Mouse (Mus musculus): ENCODE measurements around the gene Tas2r119.
"Not testable (repeated sequence)": the region's sequence is repeated elsewhere in the genome, so short reads cannot be mapped to it uniquely, and the experiment has no call there.

Gene Tas2r119

GRCm38 (mm10) chr15:32176989-32177388, at the start of gene Tas2r119:
Tas2r119 (plus strand) TSS chr15:32177289.
- DNase-seq (ENCODE audit: low spot score), result no peak

- DNase-seq (ENCODE audit: low spot score), result no peak
Observed at GRCm38 (mm10) chr15:32132315-32132714, 44.8 kb upstream of the Tas2r119 start.

GRCm38 (mm10) chr15:32141657-32142056, 35.4 kb upstream of the Tas2r119 start:
- no peak for DNase-seq (ENCODE audit: low spot score)

DNA sequence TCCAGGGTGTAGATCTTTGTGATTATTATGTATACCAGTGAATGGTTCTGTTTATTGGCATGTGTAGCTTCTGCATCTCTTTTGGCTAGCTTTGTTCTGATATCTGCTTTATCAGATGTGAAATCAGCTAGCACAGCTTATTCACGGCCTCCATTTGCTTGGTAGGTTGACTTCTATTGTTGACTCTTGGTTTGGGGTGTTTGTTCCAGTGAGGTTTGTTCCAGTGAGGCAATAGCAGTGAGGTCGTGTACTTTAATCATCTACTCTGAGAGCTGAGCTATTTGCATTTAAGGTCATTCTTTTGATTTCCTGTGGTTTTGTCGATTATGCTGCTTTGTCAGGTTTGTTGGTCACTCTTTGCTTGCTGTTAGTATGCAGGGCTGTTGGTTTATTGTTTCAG, 32.8 kb upstream of the Tas2r119 start:
- DNase-seq (ENCODE audit: low spot score), result no peak

GRCm38 (mm10) chr15:32153404-32153803, 23.7 kb upstream of the Tas2r119 start:
- no peak for DNase-seq (ENCODE audit: low spot score)

DNA sequence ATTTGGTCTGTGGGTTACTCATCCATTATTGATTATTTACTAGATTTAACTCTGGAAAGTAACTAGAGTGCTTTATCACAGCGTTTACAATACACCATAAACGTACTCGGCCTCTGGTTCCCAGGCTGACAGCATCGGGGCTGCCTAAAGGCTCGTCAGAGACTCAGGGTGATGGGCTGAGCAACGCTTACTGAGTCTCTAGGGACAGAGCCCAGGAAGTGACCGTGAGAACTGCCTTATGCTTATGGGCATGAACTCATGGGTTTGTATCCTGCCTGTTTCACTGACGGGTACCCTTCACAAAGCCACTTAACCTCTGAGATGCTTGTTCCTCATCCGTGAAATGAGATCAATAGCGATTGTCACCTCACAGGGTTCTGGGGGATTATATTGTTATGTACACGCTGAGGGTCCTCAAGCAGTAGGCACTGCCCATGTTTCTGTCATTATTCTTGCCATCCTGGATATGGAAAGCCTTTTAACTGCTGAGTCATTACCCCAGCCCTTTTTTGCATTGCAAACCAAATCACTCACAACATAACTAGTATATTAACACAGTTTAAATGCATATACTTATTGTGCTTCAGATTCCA, 23.1 kb upstream of the Tas2r119 start:
- DNase-seq (ENCODE audit: low spot score), result no peak

DNA sequence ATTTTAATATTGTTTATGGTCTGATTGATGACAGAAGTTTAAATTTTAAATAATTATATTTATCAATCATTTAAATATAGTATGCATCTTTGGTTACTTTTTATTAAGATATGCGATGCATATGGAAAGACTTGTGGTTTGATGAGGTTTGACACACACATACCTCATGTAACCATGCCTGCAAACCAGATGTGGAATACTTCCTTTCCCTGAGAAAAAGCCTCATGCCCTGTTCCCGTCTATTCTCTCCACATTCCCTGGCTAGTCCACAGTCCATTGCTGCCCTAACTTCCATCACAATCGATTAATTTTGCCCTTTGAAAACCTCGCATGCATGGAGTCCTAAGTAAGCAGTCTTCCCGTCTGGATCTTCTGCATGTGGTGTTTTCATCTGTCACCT, 21.0 kb upstream of the Tas2r119 start:
- DNase-seq (ENCODE audit: low spot score), result no peak

DNA sequence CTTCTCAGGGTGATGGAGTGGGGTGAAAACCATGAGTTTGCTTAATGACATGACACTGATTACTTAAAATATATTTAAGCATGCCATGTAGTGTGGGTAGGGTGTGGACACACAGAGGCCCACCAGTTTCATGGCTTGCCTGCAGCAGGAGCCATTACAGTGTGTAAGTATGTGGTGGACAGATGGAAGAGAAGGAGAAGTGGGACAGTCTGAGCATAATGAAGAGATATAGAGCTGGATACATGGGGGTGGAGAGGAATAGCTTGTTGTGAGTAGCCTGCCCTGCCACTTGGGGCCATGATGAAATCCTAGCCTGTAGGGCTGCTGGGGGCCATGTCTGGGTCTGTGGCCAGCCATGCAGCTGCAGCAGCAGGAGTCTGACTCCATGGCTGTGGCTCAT, 16.8 kb upstream of the Tas2r119 start:
- DNase-seq (ENCODE audit: low spot score), result no peak

DNA sequence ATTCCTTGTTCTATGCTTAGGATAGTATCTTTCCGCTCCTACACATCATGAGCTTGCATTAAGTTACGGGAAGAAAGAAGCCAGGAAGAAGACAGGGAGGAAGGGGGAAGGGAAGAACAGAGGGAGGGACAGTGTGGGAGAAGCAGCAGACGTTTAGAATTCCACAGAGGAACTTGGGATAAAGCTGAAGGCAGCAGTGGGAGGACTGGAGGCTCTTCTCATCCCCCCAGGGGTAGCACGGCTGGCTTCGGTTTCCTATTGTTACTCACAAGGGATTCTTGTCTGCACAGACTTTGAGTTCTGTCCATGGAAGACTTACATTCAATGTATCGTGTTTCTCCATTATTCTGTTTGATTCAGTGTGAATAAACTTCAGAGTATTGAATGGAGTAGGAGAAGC, 5.3 kb upstream of the Tas2r119 start:
- no peak for DNase-seq (ENCODE audit: low spot score)

DNA sequence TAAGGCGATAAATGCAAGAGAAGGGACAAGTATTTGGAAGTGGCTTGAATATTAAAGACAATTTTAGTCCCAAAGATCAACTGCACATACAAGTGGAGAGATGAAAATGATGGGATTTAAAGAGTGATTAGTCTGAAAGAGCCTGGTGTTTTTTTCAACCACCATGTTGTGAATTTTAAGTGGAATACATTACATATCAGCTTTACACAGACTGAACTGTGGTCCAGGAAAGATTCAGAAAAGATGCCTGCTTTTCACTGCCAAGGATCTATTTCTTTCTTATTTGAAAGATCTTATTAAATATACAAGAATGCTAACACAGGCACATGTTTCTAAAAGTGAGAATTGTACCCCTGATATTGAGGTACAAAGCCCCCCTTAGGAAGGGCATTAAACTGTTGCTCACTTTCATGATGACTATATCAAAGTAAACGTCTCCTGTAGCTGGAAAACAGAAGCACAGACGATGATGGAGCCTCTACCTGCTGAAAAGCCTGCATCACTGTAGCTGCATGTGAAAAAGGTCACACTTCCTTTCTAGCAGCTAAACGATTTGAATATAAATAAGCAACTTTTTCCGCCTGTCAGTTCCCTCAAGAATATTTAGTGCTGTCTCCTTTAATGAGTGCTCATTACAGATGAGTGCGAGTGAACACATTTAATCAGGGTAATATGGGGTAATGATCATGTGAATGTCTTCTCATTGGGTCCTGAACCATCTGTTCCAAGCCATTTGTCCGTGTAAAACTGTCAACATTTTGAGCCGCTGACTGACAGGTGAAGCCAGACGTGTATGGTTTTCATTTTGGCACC, 4.7 kb upstream of the Tas2r119 start:
- DNase-seq (ENCODE audit: low spot score), result no peak

DNA sequence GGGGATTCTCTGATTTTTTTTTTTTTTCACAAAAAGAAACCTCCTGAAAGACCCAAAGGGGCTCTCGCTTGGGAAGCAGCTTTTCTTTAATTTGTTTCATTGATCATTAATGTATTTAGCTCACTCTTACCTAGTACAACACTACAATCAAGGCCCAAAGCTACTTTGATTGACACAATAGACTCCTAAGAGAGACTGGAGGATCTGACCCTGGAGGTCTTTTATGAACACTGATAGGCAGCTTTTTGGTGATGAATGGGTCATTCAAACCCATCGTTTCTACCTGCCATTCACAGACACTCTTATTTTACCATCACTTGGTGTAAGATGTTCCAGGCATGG, 4.1 kb upstream of the Tas2r119 start:
- no peak for DNase-seq (ENCODE audit: low spot score)

GRCm38 (mm10) chr15:32180010-32180725, 3.1 kb downstream of the Tas2r119 start:
- DNase-seq (ENCODE audit: low spot score), result no peak

DNA sequence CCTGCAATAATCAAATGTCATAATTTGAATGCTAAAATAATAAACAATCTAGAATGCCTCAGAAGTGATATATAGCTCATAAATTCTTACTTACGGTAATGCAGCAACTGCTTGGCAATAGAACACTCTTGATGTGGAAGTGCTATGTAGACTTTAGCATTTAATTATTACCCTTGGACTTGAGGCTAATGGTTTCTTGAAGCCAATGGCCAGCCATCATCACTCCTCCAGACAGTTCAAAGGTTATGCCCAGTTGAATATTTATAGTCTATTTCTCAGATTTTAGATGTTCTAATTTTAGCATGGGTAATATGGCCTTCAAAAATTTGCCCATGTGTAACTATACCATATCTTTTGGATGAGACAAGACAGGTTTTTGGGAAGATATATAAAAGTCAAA, 4.9 kb downstream of the Tas2r119 start:
- DNase-seq (ENCODE audit: low spot score), result no peak

GRCm38 (mm10) chr15:32184964-32185363, 7.9 kb downstream of the Tas2r119 start:
- DNase-seq (ENCODE audit: low spot score), result no peak

DNA sequence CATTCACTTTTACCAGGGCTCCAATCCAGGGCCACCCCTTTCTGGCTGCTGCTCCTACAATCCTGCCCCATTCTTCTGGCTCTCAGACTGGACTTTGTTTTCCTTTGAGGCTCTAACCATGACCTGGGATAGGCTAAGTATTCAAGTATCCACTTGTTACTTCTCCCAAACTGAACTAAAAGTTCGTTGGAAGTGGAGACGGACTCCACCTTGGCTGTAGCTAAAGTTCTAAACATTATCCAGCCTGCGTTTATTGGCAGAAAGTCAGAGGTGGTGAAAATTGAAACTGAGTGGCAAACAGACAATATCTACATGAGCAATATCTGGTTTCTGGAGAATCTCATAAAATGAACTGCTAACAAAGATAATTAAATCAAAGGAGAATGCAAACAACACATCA, 12.8 kb downstream of the Tas2r119 start:
- DNase-seq (ENCODE audit: low spot score), result no peak

DNA sequence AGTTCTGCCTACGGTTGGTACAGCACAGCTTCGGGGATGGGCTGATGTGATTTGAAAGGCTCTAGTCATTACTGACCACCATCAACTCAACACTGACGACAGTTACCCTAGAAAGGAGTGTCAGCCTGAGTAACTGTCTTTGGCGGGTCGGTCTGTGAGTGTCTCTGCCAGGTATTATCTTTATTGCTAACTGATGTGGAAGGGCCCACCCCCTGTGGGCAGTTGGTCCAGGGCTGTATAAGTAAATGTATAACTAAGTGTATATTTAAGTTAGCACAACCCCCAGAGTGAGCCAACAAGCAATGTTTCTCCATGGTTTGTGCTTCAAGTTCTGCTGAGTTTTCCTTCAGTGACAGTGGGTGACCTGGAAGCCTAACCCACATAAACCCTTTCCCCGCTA, 13.3 kb downstream of the Tas2r119 start:
- DNase-seq (ENCODE audit: low spot score), result no peak

DNA sequence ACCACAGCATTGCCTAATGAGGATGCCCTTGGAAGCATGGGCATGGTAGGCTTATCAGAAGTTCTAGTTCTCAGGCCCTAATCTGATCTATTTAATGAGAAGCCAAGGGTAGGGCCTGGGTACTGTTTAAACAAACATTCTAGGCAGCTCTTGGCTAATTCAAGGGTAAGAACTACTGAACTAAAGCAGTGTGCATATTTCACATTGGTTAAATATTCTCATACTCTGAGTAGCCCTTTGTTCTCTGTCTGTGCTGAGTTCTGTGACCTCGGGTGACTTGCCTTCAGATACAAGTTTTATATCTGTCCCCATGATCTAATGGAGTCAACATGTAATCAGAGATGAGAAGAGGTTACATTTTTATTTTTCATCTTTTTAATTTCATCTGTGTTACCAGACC, 15.9 kb downstream of the Tas2r119 start:
- no peak for DNase-seq (ENCODE audit: low spot score)

DNA sequence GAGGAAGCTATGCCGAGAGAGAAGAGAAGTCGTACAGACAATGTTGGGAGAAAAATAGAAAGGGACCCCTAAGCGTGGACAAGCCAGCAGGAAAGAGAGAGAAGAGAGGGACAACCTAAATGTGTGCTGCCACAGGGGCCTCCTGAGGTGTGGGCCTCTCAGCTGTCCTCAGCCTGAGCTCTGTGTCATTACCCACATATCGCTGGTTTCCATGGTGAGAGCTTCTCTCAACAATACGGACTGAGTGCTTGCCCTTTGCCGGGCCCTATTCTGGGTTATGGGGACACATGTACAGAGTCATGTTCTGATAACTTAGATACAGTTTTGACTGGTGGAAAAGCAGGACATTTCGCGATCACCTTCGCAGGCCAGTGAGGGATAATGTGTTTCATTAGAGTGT, 21.0 kb downstream of the Tas2r119 start:
- no peak for DNase-seq (ENCODE audit: low spot score)

- no peak for DNase-seq (ENCODE audit: low spot score)
Observed at GRCm38 (mm10) chr15:32198561-32198960, 21.5 kb downstream of the Tas2r119 start.

- no peak for DNase-seq (ENCODE audit: low spot score)
Observed at GRCm38 (mm10) chr15:32203242-32203641, 26.2 kb downstream of the Tas2r119 start.

GRCm38 (mm10) chr15:32204908-32205307, 27.8 kb downstream of the Tas2r119 start:
- no peak for DNase-seq (ENCODE audit: low spot score)

GRCm38 (mm10) chr15:32214687-32215086, 37.6 kb downstream of the Tas2r119 start:
- DNase-seq (ENCODE audit: low spot score), result not testable (repeated sequence)

DNA sequence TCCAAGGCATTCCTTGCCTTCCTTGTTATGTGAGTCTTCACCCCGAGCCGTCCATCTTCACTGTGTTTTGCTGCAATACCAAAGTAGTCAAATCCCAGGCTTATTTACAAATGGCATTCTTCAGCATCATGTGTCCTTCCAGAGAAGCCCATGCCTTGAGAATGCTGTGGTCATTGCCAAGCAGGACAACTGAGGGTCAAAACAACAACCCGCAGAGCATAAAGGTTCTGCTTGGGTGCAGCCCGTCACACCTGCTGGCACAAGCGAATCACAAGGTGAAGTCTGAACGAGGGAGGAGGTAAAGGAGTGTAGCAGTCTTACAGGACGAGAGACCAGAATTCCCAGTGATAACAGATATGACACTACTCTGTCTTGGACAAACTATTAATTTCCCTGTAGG, 45.9 kb downstream of the Tas2r119 start:
- no peak for DNase-seq (ENCODE audit: low spot score)

Measured in urinary bladder, postnatal 10 days (tissue).